Comparison of ENCODE assay signal across 41 mouse cellular contexts in genomic region chr17:56871767-56872166, GRCm38 (mm10). TPM values are rescaled to one million over a fixed set of nuclear protein-coding genes. Genes with fewer than 3 reads are reported as not detected.
"Had no signal": no experiment of that assay in that cellular context is flagged by ENCODE, and none has a peak within 500 bp of the region (broad histone marks: within the 10 kb centered on the region; RNA-seq: fewer than 3 reads in every experiment).

No protein-coding gene starts in this region.

- H3K9me3 ChIP-seq: hindbrain, embryonic 13.5 days; hindbrain, embryonic 15.5 days; limb, embryonic 15.5 days had no signal

- H3K4me3 ChIP-seq: heart, adult 2 months; heart, embryonic 12.5 days; hindbrain, embryonic 13.5 days; hindbrain, embryonic 15.5 days; kidney, embryonic 15.5 days; limb, embryonic 13.5 days; limb, embryonic 15.5 days; liver, embryonic 12.5 days had no signal

- H3K9ac ChIP-seq: heart, embryonic 12.5 days; hindbrain, embryonic 13.5 days; hindbrain, embryonic 15.5 days; kidney, embryonic 15.5 days; limb, embryonic 13.5 days; limb, embryonic 15.5 days; liver, embryonic 12.5 days; liver, embryonic 14.5 days had no signal

- H3K27ac ChIP-seq: heart, adult 2 months; hindbrain, embryonic 13.5 days; hindbrain, embryonic 15.5 days; hindbrain, postnatal 0 days; kidney, embryonic 15.5 days; kidney, postnatal 0 days; limb, embryonic 13.5 days; limb, embryonic 15.5 days; liver, embryonic 12.5 days; liver, embryonic 14.5 days had no signal

- H3K27me3 ChIP-seq: heart, embryonic 12.5 days; hindbrain, embryonic 15.5 days; kidney, embryonic 15.5 days; limb, embryonic 13.5 days; limb, embryonic 15.5 days had no signal

- H3K4me2 ChIP-seq: heart, embryonic 12.5 days; hindbrain, embryonic 13.5 days; hindbrain, embryonic 15.5 days; kidney, embryonic 15.5 days; limb, embryonic 13.5 days; limb, embryonic 15.5 days; liver, embryonic 12.5 days had no signal

- H3K36me3 ChIP-seq: heart, embryonic 12.5 days; hindbrain, embryonic 13.5 days; hindbrain, embryonic 15.5 days; kidney, embryonic 15.5 days; limb, embryonic 13.5 days; limb, embryonic 15.5 days; liver, embryonic 12.5 days had no signal

- DNase-seq: gastrocnemius, postnatal 14 days; heart, adult 2 months; heart, postnatal 10 days; heart, postnatal 36 days; kidney, adult 11 months; kidney, adult 8-10 months; kidney, postnatal 14 days; kidney, postnatal 36 days; layer of hippocampus, adult 9-11 months; layer of hippocampus, postnatal 36 days; left cerebral cortex, postnatal 4 days had no signal

- ATAC-seq: hindbrain, postnatal 0 days; intestine, embryonic 16.5 days; liver, embryonic 12.5 days had no signal

- H3K4me1 ChIP-seq: heart, embryonic 12.5 days; hindbrain, embryonic 13.5 days; hindbrain, embryonic 15.5 days; kidney, embryonic 15.5 days; limb, embryonic 13.5 days had no signal

RNA-seq across cellular contexts. Expression of gene Acsbg2, which starts 2.5 kb away (rescaled TPM):
- total RNA-seq: gastrocnemius, adult 18-20 months; gastrocnemius, adult 8-10 months; gastrocnemius, postnatal 14 days; gastrocnemius, postnatal 4 days; granulocyte monocyte progenitor cell, adult 5-6 weeks; heart, adult 2 months; heart, postnatal 10 days; heart, postnatal 36 days; hematopoietic stem cell, adult 5-6 weeks; hindbrain, postnatal 0 days; layer of hippocampus, adult 18-20 months; layer of hippocampus, adult 8-10 months; layer of hippocampus, postnatal 14 days; layer of hippocampus, postnatal 36 days; left cerebral cortex, adult 18-20 months; left cerebral cortex, adult 8-10 months; left cerebral cortex, postnatal 10 days; left cerebral cortex, postnatal 25 days; left cerebral cortex, postnatal 4 days; liver, adult 2 months had no signal
- polyA plus RNA-seq: heart, embryonic 12.5 days; heart, embryonic 14.5 days; heart, embryonic 16.5 days; hindbrain, embryonic 11.5 days; hindbrain, embryonic 15.5 days; hindbrain, postnatal 0 days; intestine, embryonic 14.5 days; intestine, embryonic 16.5 days; kidney, embryonic 15.5 days; kidney, postnatal 0 days; large intestine, adult 2 months; limb, embryonic 11.5 days; limb, embryonic 13.5 days; limb, embryonic 15.5 days; liver, adult 2 months; liver, embryonic 12.5 days; liver, embryonic 14.5 days had no signal

RNA-seq across cellular contexts. Expression of gene 1700061G19Rik, which starts 3.5 kb away (rescaled TPM):
- total RNA-seq: gastrocnemius, adult 18-20 months; gastrocnemius, adult 8-10 months; gastrocnemius, postnatal 14 days; gastrocnemius, postnatal 4 days; heart, adult 2 months; heart, postnatal 36 days; hematopoietic stem cell, adult 5-6 weeks; hindbrain, postnatal 0 days; left cerebral cortex, postnatal 25 days; liver, adult 2 months had no signal
